Mouse (Mus musculus) heart, adult 8-10 months (tissue): ENCODE measurements around the gene Dusp6. TPM values are rescaled to one million over a fixed set of nuclear protein-coding genes. Genes with fewer than 3 reads are reported as not detected.
A peak's percentile ranks its signal among the peaks of the same experiment; 100 is the strongest.

Experiments used
- DNase-seq: peaks from one replicate; pipeline ENCODE4 v3.0.0; 2022; ENCODE audit warnings: low spot score
- total RNA-seq, 4 experiments: library from RNA; stranded (reverse); gene quantifications; 2 replicates each; pipeline ENCODE4 v1.2.4; 2022

Gene Dusp6
- total RNA-seq, 4 experiments from 2014 or later, result 12.9 to 18.7 (median 15.2) TPM

DNA sequence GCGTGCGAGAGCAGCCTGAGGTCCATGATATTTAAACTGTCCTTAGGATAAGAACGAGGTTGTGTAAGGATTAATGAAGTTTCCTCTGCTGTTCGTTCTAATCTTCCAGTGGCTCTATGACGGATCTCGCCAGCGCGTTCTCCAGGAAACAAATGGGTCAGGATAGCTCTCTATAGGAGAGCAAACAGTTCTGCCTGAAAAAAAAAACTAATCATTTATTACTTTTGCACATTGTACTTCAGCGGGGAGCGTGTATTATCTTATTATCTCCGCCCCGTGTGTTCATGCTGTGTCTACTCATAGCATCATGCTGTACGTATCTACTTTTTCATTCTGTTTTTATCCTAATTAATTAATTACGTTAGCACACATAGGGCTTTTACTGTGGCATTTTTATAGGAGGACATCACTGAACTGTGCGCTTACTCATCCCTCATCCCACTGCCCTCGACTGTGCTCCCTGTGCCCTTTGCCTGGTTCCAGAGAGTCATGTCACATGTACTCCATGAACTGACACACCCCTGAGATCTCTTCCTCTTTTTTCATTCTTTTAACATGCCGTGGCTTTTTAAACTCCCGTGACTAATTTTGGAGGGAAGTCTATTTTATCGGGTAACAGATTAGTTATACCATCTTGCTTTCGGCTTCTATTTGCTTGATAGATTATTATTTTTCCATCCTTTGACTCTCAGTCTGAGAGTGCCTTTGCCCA lies 16.1 kb upstream of the Dusp6 start:
- DNase-seq, result no peak

DNA sequence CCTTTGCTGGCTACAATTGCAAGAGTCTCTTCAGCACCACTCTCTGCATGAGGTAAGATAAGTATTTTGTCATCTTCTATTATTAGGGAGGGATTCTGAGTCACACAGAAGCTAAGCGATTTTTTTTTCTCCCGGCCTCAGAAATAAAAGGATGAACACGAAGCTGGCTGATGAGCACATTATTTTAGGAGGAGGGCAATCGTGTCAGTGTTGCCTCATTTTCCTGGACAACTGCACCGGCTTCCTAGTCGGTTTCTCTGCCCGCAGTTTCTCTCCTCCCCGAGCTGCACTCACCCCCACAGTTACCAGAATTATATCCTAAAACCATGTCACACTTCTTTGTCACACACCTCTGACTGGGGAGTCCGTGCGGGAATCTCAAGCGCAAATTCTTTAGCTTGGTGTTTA lies 12.2 kb upstream of the Dusp6 start:
- DNase-seq, result peak; percentile 32

DNA sequence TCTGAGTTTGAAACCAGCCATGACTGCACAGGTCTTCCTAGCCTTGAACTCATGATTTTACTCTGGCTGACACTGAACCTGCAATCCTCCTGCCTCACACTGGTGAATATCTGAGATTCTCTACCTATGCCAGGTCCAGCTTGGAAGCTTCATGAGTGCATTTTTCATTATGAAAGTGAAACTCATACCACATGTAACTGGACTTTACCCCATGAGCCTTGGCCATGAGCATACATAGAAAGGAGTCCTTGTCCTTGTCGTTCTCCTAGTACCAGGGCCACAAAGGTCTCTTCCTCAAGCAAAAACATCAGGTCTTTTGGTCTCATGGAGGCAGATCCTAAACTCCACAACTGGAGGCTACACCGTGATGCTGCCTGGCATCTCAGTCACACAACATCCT lies 9.6 kb upstream of the Dusp6 start:
- DNase-seq, result no peak

DNA sequence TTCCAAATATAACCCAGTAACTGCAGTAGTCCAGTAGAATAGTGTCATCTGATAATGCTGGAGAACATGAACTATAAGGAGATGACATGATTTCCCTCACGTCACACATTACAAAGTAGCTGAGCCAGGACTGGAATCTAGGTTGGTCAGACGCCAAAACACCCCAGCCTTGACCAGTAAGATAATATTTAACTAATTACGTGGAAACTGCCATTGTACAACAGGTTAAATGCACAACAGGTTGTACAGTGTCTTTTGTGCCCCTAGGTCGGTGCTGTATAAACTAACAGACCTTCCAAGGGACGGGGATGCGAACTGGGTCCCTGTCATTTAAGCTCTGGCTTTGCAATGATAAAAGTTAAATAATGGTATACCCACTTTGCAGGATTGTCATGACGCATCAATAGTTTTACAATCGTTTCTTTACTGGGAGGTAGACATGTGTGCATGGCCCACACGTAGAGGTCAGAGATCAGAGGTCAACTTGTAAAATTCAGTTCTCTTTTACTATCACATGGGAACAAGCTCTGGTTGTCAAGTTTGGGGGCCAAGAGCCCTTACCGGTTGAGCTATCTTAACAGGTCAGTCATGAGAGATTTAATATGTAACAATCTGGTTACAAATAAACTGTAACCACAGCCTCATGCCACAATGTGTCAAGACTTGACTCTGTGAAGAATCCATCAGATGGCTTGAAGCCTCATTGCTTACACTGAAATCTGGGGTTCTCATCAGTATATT lies 7.0 kb upstream of the Dusp6 start:
- DNase-seq, result no peak

DNA sequence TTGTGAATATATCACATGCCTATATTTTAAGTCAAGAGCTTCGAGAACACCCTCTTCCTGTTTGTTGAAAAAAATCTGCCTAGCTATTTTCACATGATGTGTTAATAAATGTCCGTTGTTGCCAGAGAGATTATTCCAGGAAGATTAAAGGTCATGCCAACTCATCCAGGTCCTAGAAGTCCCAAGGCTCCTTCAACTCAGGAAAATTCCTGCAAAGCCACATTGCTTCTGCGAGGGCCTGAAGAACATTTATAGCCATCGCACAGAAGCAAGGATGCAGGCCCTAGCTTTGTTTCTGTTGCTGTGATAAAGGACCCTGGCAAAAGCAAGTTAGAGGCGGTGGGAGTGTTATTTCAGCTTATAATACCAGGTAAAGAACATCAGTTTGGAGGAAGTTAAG lies 5.5 kb upstream of the Dusp6 start:
- no peak for DNase-seq

DNA sequence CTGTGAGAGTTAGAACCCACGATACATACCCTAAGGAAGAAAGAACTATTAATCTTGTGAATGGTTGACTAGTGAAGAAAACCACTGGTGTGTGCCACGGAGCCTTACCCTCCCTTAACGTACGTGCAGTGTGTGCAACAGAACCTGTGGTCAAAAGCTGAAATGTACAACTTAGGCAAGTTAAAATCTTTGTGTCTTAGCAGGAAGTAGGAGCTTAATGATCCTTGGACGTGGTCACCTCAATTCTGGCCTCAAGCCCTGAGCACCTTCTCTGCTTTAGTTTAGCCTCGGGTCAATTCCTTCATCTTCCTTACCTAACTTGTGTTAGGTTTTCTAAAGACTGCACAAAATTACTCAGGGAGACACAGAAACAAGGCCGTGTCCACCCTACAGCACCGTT lies 3.2 kb upstream of the Dusp6 start:
- no peak for DNase-seq

DNA sequence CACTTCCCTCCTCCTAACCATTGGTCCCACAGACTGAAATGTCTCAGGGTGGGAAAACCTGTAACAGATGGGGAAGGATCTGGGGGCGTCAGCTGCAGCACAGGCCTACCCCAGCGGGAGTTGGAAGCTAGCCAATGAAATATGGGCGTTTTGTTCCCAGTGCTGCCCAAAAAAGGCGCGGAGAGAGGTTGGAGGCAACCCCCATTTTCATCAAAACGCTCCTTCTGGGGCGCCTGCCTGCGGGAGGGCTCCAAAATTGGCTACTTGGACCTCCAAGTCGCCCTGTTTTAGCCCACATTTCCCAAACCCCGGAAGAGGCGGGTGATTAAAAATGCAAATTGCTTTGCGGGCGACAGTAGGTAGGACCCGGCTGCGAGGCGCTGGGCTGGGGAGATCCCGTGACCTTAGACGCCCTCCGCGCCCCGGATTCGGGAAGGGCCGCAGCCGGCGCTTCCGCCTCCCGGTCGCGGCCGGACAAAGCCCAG lies 1.8 kb upstream of the Dusp6 start:
- DNase-seq, result no peak

DNA sequence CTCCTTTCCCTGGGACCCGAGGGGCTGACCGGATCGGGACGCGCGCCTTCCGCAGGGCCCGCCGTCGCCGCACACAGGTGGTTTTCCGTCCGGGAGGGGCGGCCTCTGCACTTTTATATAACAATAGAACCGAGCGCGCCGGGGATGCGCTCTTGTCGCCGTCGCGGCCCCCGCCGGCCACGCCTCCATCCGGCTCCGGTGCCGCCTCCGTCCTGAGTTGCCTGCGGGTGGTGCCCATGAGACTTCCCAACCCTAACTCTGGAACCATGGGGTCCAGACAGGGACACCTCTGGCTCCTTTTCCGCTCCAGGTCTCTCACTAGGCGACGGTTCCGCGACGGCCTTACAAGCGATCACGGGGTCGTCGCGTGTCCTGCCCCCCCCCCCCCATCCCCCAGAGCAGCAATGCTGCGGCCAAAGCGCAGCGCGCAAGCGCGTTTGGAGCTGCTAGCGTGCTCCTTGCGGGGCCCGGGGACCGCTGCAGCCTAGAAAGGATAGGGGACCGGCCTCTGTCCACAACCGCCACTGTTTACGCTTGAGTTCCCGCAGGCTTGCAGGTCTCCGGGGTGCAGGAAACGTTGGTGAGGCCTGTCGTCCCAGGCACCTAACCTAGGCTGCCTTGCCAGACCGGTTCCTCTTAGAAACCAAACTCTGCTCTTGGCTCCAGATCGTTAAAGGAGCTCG lies 1.3 kb upstream of the Dusp6 start:
- DNase-seq, result peak; percentile 92

DNA sequence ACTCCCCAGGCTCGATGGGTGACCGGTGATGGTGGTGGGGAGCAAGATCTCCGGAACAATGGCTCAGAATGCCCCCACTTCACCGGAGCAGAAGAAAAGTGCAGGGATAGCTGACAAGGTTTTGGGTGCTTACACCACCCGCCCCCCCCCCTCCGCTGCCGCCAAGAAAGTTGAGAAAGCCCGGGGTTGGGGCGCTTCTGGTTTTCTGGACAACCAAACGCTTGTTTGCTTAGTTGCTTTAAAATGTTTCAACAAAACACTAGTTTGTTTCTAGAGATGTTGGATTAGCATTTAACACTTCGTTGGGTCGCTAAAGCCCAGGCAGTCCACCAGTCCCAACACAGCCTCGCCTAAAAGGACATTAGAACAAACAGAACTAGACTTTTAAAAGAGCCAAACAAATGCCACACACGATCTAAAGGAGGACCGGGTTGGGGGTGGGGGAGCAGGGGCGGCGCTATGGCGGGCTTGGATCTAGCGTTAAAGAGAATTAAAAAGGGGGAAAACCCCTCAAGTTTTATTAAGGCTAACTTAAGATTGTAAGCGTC lies 638 bp upstream of the Dusp6 start:
- no peak for DNase-seq

DNA sequence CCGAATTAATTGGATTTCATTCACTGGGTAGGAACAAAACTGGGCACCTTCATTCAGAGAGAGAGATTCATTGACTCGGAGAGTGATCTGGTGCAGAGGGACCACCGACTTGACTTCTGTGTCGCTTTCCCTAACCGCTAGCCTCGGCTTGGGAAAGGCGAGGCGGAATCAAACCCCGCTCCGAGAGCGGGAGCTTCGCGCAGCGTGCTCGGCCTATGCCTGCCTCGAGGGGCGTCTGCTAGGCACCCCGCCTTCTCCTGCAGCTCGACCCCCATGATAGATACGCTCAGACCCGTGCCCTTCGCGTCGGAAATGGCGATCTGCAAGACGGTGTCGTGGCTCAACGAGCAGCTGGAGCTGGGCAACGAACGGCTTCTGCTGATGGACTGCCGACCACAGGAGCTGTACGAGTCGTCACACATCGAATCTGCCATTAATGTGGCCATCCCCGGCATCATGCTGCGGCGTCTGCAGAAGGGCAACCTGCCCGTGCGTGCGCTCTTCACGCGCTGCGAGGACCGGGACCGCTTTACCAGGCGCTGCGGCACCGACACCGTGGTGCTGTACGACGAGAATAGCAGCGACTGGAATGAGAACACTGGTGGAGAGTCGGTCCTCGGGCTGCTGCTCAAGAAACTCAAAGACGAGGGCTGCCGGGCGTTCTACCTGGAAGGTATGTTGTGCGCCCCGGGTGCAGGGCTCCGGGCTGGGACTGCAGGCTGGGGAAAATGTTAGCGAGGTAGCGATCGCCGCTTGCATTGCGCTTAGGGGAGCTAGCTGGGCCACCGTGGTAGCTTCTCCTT lies 589 bp downstream of the Dusp6 start:
- peak; percentile 17 for DNase-seq

DNA sequence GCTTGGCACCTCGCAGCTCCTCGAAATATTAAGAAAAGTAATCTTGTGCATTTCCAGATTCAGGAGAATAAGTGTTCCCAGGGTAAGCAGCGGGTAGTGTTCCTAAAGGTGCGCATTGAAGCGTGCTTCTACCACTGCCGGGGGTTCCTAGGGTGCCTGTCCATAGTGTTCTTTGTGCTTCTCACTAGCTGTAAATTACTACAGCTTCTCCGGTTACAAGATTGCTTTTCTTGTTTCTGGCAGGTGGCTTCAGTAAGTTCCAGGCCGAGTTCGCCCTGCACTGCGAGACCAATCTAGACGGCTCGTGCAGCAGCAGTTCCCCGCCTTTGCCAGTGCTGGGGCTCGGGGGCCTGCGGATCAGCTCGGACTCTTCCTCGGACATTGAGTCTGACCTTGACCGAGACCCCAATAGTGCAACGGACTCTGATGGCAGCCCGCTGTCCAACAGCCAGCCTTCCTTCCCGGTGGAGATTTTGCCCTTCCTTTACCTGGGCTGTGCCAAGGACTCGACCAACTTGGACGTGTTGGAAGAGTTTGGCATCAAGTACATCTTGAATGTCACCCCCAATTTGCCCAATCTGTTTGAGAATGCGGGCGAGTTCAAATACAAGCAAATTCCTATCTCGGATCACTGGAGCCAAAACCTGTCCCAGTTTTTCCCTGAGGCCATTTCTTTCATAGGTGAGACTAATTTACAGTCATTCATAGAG lies 1.4 kb downstream of the Dusp6 start:
- peak; percentile 18 for DNase-seq

DNA sequence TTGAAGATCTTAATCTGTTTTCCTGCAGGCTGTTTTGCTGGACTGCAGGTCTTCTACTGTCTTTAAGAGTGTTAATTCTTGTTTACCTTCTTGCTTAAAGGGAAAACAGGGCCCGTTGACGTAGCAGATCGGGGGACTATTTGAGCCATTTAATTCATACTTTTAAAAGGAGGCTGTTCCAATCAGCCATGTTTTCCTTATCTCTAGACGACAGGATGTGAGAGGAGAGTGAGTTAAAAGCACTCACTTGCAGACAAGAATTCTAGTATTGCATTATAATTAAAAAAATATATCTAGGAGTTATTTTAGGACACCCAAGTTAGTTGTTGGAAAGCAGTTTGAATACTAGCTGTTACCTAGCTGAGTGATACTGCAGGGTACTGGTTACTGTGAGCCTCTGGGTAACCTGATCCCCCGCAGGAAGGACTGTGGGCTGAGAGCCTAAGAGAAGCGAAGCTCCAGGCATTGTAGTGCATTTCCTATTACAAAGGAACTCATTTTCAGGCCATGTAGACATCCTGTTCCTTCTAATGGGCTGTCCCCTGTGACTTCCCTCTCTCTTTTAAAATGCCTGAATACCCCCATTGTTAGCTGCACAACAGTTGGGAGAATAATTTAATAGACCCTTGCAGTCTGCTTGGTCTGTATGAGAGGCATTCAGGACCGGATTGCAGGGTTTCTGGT lies 2.1 kb downstream of the Dusp6 start:
- DNase-seq, result peak; percentile 83

DNA sequence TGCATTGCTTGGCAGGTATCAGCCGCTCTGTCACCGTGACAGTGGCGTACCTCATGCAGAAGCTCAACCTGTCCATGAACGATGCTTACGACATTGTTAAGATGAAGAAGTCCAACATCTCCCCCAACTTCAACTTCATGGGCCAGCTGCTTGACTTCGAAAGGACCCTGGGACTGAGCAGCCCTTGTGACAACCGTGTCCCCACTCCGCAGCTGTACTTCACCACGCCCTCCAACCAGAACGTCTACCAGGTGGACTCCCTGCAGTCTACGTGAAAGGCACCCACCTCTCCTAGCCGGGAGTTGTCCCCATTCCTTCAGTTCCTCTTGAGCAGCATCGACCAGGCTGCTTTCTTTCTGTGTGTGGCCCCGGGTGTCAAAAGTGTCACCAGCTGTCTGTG lies 3.0 kb downstream of the Dusp6 start:
- no peak for DNase-seq

DNA sequence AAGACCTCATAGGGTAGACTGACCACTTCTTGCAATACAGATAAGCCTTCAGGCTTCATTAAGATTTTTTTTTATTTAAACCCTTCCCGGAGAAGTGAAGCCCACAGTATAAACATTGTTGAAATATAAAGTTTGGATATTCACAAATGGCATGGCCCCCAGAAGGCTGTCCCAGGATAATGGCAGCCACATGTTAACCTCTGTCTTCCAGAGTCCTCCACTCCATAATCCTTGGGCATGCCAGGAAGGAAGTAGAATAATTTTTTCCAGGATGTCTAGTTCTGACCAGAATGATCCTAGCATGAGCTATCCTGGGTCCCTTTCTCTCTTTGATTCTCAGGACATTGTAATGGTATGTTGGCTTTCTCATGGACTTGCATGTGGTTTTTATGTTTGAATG lies 4.6 kb downstream of the Dusp6 start:
- DNase-seq, result no peak

DNA sequence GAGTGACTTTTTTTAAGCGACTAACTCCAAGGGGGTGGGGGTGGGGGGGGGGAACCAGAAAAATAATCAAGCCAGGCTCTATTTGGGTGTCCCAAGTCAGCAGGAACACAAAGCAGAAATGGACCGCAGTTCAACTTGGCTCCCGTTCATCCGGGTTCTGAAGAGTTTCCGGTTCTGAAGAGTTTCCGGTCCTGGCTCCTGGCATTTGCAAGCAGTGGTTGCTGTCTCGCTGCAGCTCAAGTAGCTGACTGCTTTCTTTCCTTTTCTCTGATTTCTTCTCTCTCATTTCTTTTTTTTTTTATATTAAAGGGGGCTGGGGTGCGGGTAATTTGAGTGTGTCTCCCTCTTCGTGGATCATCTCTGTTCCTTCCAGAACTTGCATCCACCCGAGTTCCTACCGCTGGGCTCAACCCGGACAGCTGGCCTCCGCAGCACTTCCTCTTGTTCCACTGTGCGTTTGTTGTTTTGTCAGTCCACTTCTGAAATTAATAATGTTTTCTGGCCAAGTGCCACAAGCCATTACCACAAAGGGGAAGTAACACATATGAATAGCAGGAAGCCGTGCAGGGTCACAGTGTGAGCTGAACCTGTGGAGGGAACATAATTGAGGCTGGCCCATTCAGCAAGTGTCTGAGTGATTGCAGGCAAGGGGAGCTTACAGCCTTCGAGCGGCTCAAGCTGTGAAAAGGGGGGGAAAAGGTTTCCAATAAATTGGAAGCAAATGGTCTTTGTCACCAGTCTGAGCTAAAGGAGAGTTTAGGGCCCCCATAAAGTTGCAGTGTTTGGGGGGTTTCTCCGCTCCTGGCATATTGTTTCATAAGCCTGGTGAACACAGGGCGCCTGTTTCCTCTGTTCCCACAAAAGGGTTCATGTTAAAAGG lies 5.6 kb downstream of the Dusp6 start:
- DNase-seq, result peak; percentile 94

DNA sequence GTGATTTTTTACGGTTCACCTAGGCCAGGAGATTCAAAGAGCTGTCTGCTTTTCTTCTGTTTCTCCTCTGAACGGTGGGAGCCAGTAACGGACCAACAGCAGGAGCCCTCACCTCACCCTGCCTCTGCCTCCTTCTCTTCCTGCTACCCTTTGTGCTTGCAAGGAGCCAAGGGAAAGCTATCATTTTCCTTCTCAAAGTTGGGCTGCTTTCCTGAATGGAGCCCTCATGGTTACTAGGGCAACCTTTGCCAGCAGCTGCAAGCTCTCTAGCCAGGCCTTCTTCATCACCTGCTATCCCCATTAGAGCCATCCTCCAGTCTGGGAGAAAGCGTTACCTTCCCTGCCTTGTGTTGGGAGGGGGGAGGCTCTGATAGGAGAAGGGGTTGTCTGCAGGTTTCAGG lies 6.3 kb downstream of the Dusp6 start:
- peak; percentile 32 for DNase-seq

DNA sequence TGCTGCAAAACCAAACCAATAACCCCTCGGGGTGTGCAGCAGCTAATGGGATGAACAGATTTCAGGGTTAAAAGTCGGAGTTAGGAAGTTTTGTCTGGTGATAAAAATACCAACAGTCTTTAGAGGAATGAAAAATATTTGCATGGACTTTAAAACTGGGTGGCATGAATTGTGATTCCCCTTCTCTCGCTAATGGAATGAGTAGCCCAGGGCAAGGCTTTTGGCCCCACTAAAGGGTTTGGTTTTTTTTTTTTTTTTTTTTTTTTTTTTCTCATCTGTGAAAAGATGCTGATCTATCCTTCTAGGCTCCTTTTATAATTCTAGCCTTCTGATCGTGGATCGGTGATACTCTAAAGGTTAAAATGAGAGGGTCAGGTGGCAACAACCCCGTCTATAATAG lies 6.7 kb downstream of the Dusp6 start:
- DNase-seq, result no peak

DNA sequence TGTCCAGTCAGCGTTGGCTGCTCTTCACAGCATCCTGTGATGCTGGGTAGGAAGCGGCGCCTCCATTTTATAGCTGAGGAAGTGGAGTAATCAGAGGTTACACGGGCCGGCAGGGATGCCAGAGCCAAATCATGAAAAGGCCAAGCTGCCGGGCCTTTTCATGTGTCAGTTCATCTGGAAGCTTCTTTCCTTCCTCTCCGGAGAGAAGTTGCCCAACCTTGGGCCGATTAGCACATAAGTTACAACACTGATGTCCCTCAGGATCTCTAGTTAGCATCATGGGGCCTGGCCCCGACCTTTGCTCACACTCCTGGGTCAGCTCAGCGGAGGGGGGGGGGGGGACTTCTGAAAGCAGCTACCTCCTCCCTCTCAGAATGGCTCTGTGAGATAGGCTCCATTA lies 7.4 kb downstream of the Dusp6 start:
- DNase-seq, result peak; percentile 73

DNA sequence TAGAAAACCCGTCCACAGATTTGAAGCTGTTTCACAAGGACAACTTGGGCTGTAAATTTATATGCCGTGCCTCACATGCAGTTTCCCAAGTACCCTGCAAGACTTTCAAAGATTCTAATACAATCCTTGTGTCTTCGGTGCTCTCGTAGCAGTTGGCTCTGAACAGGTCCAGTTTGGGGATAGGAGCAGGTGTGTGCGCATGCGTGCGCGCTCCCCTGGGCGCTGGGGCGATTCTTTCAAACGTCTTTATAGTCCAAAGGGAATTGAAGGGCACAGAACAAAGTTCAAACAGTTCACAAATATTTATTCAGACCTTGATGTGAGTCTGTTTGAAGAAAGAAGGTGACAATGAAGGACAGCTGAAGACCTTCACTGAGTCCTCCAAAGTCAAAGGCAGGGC lies 8.0 kb downstream of the Dusp6 start:
- DNase-seq, result no peak
